Mouse (Mus musculus): ENCODE data around the gene 1700069L16Rik.

1700069L16Rik gene

GRCm38 (mm10) chr5:113690069-113690548, 34.5 kb downstream of the 1700069L16Rik start:
- DNase-seq (ENCODE audit: low read depth in 2 of 2, low spot score in 2 of 2), result no peak

- DNase-seq (ENCODE audit: low read depth in 2 of 2, low spot score in 2 of 2), result no peak
Observed at GRCm38 (mm10) chr5:113687514-113687913, 37.1 kb downstream of the 1700069L16Rik start.

DNA sequence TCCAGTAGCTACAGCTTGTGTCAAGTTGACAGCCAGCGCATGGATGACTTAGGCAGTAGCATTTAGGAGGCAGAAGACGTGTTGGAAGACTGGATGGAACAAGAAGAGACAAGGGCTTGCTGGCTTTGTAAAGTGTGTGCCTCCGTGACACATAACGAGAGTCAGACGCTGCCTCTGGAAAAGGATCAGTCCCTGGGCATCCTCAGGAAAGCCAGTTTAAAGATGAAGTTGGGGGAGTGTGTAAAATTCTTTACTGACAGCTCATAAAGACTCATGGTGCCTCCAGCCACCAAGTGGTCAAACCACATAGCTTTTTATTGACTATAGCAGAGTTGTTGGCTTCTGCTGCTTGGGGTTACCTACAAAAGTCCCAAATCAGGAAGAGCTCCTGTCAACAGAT, 39.1 kb downstream of the 1700069L16Rik start:
- no peak for DNase-seq (ENCODE audit: low read depth in 2 of 2, low spot score in 2 of 2)

- no peak for DNase-seq (ENCODE audit: low read depth in 2 of 2, low spot score in 2 of 2)
Observed at GRCm38 (mm10) chr5:113683246-113683645, 41.3 kb downstream of the 1700069L16Rik start.

DNA sequence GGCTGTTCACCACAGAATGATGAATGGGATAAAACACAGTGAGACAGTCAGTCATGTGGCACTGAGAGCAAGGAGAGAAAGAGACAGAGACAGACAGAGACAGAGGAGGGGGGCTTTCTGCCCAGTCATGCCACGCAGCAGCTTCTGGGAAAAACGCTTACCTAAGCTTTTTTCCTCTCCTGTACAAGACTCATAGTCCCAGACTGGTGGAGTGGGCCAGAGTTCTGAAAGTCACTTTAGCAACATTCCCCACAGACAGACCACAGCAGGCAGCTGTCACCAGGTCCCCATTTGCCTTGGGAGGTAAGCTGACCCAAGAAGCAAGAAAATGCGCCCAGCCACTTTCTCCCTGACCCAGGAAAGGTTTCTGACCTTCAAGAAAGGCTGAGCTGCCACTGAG, 42.1 kb downstream of the 1700069L16Rik start:
- no peak for DNase-seq (ENCODE audit: low read depth in 2 of 2, low spot score in 2 of 2)

GRCm38 (mm10) chr5:113681219-113681618, 43.4 kb downstream of the 1700069L16Rik start:
- DNase-seq (ENCODE audit: low read depth in 2 of 2, low spot score in 2 of 2), result no peak

DNA sequence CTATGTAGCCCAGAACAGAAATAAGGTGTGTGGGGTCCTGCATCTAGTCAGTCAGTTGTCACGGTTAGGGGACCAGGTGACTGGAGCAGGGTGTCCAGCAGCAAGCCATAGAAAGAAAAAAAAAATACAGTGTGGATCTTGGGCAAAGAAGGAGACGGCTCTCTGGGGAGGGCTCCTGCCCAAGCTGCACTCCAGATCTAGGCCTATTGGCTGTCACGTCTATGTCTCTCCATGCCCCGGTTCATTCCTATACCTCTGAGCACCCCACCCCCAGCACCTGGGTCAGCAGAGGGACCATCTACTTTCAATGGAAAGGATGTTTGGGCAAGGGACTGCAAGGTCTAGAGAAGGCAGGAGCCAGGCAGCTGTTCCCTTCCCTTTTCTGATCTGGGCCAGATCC, 45.1 kb downstream of the 1700069L16Rik start:
- DNase-seq (ENCODE audit: low read depth in 2 of 2, low spot score in 2 of 2), result no peak

DNA sequence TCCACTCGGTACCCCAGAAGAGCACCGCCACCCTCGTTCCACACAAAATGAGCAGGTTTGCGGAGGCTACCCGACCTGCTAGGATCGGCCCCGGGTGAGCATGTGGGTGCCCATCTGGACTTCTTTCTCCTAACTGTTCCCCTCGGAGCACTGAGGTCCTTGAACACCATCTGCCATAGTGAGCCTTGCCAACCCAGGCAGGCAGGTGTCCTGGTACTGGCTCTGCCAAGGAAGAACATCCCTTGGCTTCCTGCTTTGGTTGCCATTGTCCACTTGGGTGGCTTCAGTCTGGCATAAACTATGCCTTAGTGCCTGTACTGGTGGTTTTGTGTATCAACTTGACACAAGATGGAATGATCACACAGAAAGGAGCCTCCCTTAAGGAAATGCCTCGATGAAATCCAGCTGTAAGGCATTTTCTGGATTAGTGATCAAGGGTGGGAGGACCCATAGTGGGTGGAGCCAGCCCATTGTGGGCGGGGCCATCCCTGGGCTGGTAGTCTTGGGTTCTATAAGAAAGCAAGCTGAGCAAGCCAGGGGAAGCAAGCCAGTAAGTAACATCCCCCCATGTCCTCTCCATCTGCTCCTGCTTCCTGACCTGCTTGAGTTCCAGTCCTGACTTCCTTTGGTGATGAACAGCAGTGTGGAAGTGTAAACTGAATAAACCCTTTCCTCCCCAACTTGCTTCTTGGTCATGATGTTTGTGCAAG, 45.7 kb downstream of the 1700069L16Rik start:
- no peak for DNase-seq (ENCODE audit: low read depth in 2 of 2, low spot score in 2 of 2)

DNA sequence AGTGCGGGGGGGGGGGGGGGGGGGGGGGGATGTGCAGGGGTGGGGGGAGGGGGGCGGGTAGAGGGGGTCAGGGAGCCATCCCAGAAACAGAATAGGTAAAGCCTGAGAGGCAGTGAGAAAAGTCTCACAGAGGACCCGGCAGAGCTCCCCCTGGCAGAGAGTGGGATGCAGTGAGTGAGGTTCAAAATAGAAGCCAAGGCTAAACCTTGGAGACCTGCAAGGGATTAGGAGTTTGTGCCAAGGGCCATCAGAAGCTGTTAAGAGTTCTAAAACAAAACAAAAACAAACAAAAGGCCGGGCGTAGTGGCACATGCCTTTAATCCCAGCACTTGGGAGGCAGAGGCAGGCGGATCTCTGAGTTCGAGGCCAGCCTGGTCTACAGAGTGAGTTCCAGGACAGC, 47.0 kb downstream of the 1700069L16Rik start:
- DNase-seq (ENCODE audit: low read depth in 2 of 2, low spot score in 2 of 2), result no peak

DNA sequence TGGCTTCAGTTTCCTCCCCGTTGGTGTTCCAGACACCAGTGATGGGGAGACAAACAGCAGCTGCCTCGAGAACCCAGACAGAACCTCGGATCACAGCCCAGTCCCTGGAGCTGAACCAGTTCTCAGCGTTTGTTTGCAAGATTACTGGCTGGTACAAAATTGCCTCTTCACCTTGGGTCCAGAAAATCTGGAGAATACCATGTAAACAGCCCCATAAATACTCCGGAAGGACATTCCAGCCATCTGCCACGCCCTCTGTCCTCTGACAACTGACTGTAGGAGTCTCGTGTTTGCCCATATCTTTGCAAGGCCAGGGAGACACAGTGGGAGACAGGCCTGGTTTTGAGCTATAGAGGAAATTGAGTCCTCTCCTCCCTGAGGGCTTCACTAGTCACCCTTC, 49.7 kb downstream of the 1700069L16Rik start:
- DNase-seq (ENCODE audit: low read depth in 2 of 2, low spot score in 2 of 2), result no peak

GRCm38 (mm10) chr5:113672456-113672855, 52.1 kb downstream of the 1700069L16Rik start:
- DNase-seq (ENCODE audit: low read depth in 2 of 2, low spot score in 2 of 2), result peak in 1 of 2 experiments; percentile 20

- peak; percentile 40 to 69 for DNase-seq (ENCODE audit: low read depth in 2 of 2, low spot score in 2 of 2)
Observed at GRCm38 (mm10) chr5:113670597-113670996, 54.0 kb downstream of the 1700069L16Rik start.

- no peak for DNase-seq (ENCODE audit: low read depth in 2 of 2, low spot score in 2 of 2)
Observed at GRCm38 (mm10) chr5:113670110-113670509, 54.5 kb downstream of the 1700069L16Rik start.

- no peak for DNase-seq (ENCODE audit: low read depth in 2 of 2, low spot score in 2 of 2)
Observed at GRCm38 (mm10) chr5:113664629-113665195, 59.9 kb downstream of the 1700069L16Rik start.

GRCm38 (mm10) chr5:113664127-113664526, 60.4 kb downstream of the 1700069L16Rik start:
- DNase-seq (ENCODE audit: low read depth in 2 of 2, low spot score in 2 of 2), result no peak

- no peak for DNase-seq (ENCODE audit: low read depth in 2 of 2, low spot score in 2 of 2)
Observed at GRCm38 (mm10) chr5:113660872-113661271, 63.7 kb downstream of the 1700069L16Rik start.

- no peak for DNase-seq (ENCODE audit: low read depth in 2 of 2, low spot score in 2 of 2)
Observed at GRCm38 (mm10) chr5:113654821-113655220, 69.8 kb downstream of the 1700069L16Rik start.

DNA sequence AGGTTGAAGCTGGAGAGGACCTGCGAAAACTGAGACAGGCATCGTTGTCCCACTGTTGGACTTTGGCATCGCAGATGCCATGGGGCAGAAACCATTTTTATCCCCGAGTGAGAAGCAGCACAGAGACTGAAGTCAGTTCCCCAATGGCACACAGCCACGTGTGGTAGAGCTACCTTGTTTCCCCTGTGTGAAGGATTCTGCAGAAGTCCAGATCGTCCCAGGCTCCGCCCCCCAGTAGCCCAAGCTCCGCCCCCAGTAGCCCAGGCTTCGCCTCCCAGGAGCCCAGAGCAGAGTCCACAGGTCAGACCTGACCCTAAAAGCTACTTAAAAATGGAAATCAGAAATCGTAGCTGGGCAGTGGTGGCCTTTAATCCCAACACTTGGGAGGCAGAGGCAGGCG, 70.4 kb downstream of the 1700069L16Rik start:
- no peak for DNase-seq (ENCODE audit: low read depth in 2 of 2, low spot score in 2 of 2)

GRCm38 (mm10) chr5:113652215-113652614, 72.4 kb downstream of the 1700069L16Rik start:
- no peak for DNase-seq (ENCODE audit: low read depth in 2 of 2, low spot score in 2 of 2)

DNA sequence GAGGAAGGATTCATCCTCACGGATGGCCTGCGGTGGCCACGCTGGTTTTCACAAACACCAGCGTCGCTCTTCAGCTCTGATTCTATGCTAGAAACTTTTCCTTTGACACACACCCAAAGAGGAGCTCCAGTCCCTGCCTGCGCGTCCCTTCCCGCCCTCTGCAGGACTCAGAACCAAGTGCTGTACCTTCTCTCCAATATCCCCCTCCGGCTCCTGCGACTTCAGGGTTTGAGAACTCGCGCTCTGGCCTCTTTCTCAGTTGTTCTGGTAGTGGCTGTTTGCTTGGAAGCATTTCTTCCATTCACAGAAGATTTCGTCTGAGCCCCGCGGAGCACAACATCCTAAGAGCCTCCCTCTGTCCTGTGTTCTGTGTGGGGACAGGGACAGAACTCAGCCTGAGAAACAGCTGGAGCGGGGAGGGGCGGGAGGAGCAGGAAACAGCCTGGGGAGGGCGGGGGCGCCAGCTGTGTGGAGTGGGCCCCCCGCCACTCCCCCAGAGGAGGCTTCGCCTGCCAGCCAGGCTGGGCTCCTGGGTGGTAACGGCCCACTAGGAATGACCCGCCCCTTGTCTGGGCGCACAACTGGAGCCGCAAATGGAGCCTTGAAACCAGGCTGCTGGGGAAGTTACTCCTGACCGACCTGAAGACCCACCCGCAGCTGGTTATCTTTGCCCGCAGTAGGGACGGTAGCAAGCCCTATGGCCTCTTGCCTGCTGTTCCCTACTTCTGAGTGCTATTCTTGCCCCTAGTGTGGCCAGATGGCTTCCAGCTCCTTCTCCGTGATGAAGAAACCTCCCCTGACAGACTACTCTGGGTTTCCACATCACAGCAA, 74.3 kb downstream of the 1700069L16Rik start, which contains the start of gene Cmklr1:
Gene Cmklr1 (minus strand): TSS at position 392 of the 831 bp plus-strand sequence.
- DNase-seq (ENCODE audit: low read depth in 2 of 2, low spot score in 2 of 2), result no peak

DNA sequence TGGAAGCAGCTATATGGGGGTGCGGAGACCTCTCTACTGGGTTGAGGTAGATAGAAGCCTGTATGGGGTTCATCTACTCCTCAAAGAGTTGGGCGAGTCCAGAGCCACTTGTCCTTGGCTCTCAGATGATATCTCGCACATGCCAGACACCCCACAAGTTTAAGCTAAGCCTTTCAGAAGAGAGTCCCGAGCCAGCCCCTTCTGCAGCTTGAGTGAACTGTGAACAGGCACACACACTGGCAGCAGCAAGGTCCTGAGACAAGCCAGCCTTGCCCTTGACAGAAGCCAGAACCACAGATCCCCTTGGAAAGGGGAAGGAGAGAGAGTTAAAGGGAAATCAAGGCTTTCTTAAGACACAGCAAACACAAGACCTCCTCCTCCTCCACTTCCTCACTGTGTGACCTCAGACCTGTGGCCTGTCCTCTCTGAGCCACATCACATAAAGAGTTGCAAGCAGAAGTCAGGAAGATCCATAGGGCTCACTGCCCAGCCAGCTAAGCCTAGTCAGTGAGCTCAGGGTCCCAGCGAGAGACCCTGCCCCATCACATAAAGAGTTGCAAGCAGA, 75.8 kb downstream of the 1700069L16Rik start:
- no peak for DNase-seq (ENCODE audit: low read depth in 2 of 2, low spot score in 2 of 2)
